Mouse (Mus musculus): ENCODE measurements around the gene Rlf. TPM values are rescaled to one million over a fixed set of nuclear protein-coding genes. Genes with fewer than 3 reads are reported as not detected.
A peak's percentile ranks its signal among the peaks of the same experiment; 100 is the strongest.
"Not testable (repeated sequence)": the region's sequence is repeated elsewhere in the genome, so short reads cannot be mapped to it uniquely, and the experiment has no call there.

Rlf gene
- polyA plus RNA-seq, 1 experiment from 2014 or later = 25.5 TPM

- Histone ChIP-seq H3K9ac (no peak overlapping the region), H3K27me3 (ENCODE audit: control insufficient read depth, insufficient read depth, low read length) (no peaks in the 10 kb centered on the region), H3K4me1 (replicated peaks; ENCODE audit: control insufficient read depth, insufficient read depth, low read length) (no peaks in the 10 kb centered on the region), H3K27ac (no peak overlapping the region), H3K4me2 (replicated peaks) (no peak overlapping the region), H3K9me3 (ENCODE audit: control insufficient read depth, low read length) (no peaks in the 10 kb centered on the region), H3K36me3 (replicated peaks; ENCODE audit: control insufficient read depth, insufficient read depth) (peaks cover 22% of the 10 kb centered on the region), H3K4me3 (replicated peaks; ENCODE audit: low read length) (no peak overlapping the region)
- ATAC-seq (ENCODE audit: low FRiP score) = no peak
- WGBS = 95% methylated on average over 2 of the region's 2 CpGs
- DNase-seq (ENCODE audit: low spot score) = no peak
These were observed 22.6 kb downstream of the Rlf start for GRCm38 (mm10) chr4:121192306-121192705.

- Histone ChIP-seq H3K4me2 (replicated peaks) (no peak overlapping the region), H3K27ac (no peak overlapping the region), H3K9me3 (ENCODE audit: control insufficient read depth, low read length) (no peaks in the 10 kb centered on the region), H3K4me1 (replicated peaks; ENCODE audit: control insufficient read depth, insufficient read depth, low read length) (no peaks in the 10 kb centered on the region), H3K4me3 (replicated peaks; ENCODE audit: low read length) (no peak overlapping the region), H3K36me3 (replicated peaks; ENCODE audit: control insufficient read depth, insufficient read depth) (peaks cover 35% of the 10 kb centered on the region), H3K9ac (no peak overlapping the region), H3K27me3 (ENCODE audit: control insufficient read depth, insufficient read depth, low read length) (no peaks in the 10 kb centered on the region)
- ATAC-seq (ENCODE audit: low FRiP score) (no peak), DNase-seq (ENCODE audit: low spot score) (no peak)
- 97% methylated on average over 3 of the region's 3 CpGs for WGBS
These were observed 25.5 kb downstream of the Rlf start for GRCm38 (mm10) chr4:121189341-121189740.

- Histone ChIP-seq H3K4me3 (replicated peaks; ENCODE audit: low read length) (no peak overlapping the region), H3K9me3 (ENCODE audit: control insufficient read depth, low read length) (peaks cover 7% of the 10 kb centered on the region; the same call in 1 of the 2 replicates), H3K9ac (no peak overlapping the region), H3K27me3 (ENCODE audit: control insufficient read depth, insufficient read depth, low read length) (no peaks in the 10 kb centered on the region), H3K4me1 (replicated peaks; ENCODE audit: control insufficient read depth, insufficient read depth, low read length) (no peaks in the 10 kb centered on the region), H3K36me3 (replicated peaks; ENCODE audit: control insufficient read depth, insufficient read depth) (peaks cover 40% of the 10 kb centered on the region), H3K4me2 (replicated peaks) (no peak overlapping the region), H3K27ac (no peak overlapping the region)
- WGBS = 93% methylated on average over 3 of the region's 3 CpGs
- no peak for DNase-seq (ENCODE audit: low spot score)
- no peak for ATAC-seq (ENCODE audit: low FRiP score)
These were observed 35.2 kb downstream of the Rlf start for GRCm38 (mm10) chr4:121179669-121180068.

GRCm38 (mm10) chr4:121167656-121168055 lies 47.2 kb downstream of the Rlf start:
- DNase-seq (ENCODE audit: low spot score) (no peak), ATAC-seq (ENCODE audit: low FRiP score) (no peak)
- no peak overlapping the region for H3K4me2 ChIP-seq (replicated peaks)
- H3K4me1 ChIP-seq (replicated peaks; ENCODE audit: control insufficient read depth, insufficient read depth, low read length) = no peaks in the 10 kb centered on the region
- no peak overlapping the region for H3K27ac ChIP-seq
- H3K27me3 ChIP-seq (ENCODE audit: control insufficient read depth, insufficient read depth, low read length) = no peaks in the 10 kb centered on the region
- H3K4me3 ChIP-seq (replicated peaks; ENCODE audit: low read length) = no peak overlapping the region
- 98% methylated on average over 2 of the region's 2 CpGs for WGBS
- H3K9ac ChIP-seq = no peak overlapping the region
- H3K36me3 ChIP-seq (replicated peaks; ENCODE audit: control insufficient read depth, insufficient read depth) = peaks cover 62% of the 10 kb centered on the region
- H3K9me3 ChIP-seq (ENCODE audit: control insufficient read depth, low read length) = no peaks in the 10 kb centered on the region

- H3K4me1 ChIP-seq (replicated peaks; ENCODE audit: control insufficient read depth, insufficient read depth, low read length); H3K4me2 ChIP-seq (replicated peaks); H3K9me3 ChIP-seq (ENCODE audit: control insufficient read depth, low read length); DNase-seq (ENCODE audit: low spot score); H3K27ac ChIP-seq; H3K27me3 ChIP-seq (ENCODE audit: control insufficient read depth, insufficient read depth, low read length); ATAC-seq (ENCODE audit: low FRiP score); H3K9ac ChIP-seq; H3K4me3 ChIP-seq (replicated peaks; ENCODE audit: low read length): not testable (repeated sequence)
- WGBS = 94% methylated on average over 3 of the region's 5 CpGs
- H3K36me3 ChIP-seq (replicated peaks; ENCODE audit: control insufficient read depth, insufficient read depth) = peaks cover 70% of the 10 kb centered on the region
These were observed 48.2 kb downstream of the Rlf start for GRCm38 (mm10) chr4:121166697-121167096.

- WGBS = 92% methylated on average over 2 of the region's 2 CpGs
- Histone ChIP-seq H3K4me3 (replicated peaks; ENCODE audit: low read length) (no peak overlapping the region), H3K27ac (no peak overlapping the region), H3K27me3 (ENCODE audit: control insufficient read depth, insufficient read depth, low read length) (no peaks in the 10 kb centered on the region), H3K36me3 (replicated peaks; ENCODE audit: control insufficient read depth, insufficient read depth) (peaks cover 50% of the 10 kb centered on the region), H3K4me2 (replicated peaks) (no peak overlapping the region), H3K4me1 (replicated peaks; ENCODE audit: control insufficient read depth, insufficient read depth, low read length) (no peaks in the 10 kb centered on the region), H3K9ac (no peak overlapping the region), H3K9me3 (ENCODE audit: control insufficient read depth, low read length) (no peaks in the 10 kb centered on the region)
- DNase-seq (ENCODE audit: low spot score) = no peak
- ATAC-seq (ENCODE audit: low FRiP score) = no peak
These were observed 51.3 kb downstream of the Rlf start for GRCm38 (mm10) chr4:121163501-121164030.

- WGBS = 91% methylated on average over 2 of the region's 2 CpGs
- Histone ChIP-seq H3K4me2 (replicated peaks) (no peak within 1 kb of the TSS), H3K27me3 (ENCODE audit: control insufficient read depth, insufficient read depth, low read length) (no peaks in the 10 kb centered on the region), H3K4me1 (replicated peaks; ENCODE audit: control insufficient read depth, insufficient read depth, low read length) (no peaks in the 10 kb centered on the region), H3K9ac (no peak within 1 kb of the TSS), H3K27ac (no peak within 1 kb of the TSS), H3K4me3 (replicated peaks; ENCODE audit: low read length) (no peak within 1 kb of the TSS), H3K9me3 (ENCODE audit: control insufficient read depth, low read length) (no peaks in the 10 kb centered on the region), H3K36me3 (replicated peaks; ENCODE audit: control insufficient read depth, insufficient read depth) (no peaks in the 10 kb centered on the region)
- ATAC-seq (ENCODE audit: low FRiP score) (no peak), DNase-seq (ENCODE audit: low spot score) (no peak)
These were observed 105.8 kb downstream of the Rlf start, which contains the start of gene Tmco2 for GRCm38 (mm10) chr4:121109126-121109525. Tmco2 (minus strand) TSS chr4:121109226.

GRCm38 (mm10) chr4:121103304-121103703 lies 111.6 kb downstream of the Rlf start:
- Histone ChIP-seq H3K4me2 (replicated peaks) (no peak overlapping the region), H3K4me1 (replicated peaks; ENCODE audit: control insufficient read depth, insufficient read depth, low read length) (no peaks in the 10 kb centered on the region), H3K9me3 (ENCODE audit: control insufficient read depth, low read length) (no peaks in the 10 kb centered on the region), H3K27me3 (ENCODE audit: control insufficient read depth, insufficient read depth, low read length) (no peaks in the 10 kb centered on the region), H3K4me3 (replicated peaks; ENCODE audit: low read length) (no peak overlapping the region), H3K36me3 (replicated peaks; ENCODE audit: control insufficient read depth, insufficient read depth) (no peaks in the 10 kb centered on the region), H3K27ac (no peak overlapping the region), H3K9ac (no peak overlapping the region)
- DNase-seq (ENCODE audit: low spot score) (no peak), ATAC-seq (ENCODE audit: low FRiP score) (no peak)
- WGBS = 84% methylated on average over 4 of the region's 4 CpGs

- Histone ChIP-seq H3K27ac (peak within 1 kb of the TSS; percentile 47), H3K4me3 (replicated peaks; ENCODE audit: low read length) (peak within 1 kb of the TSS; percentile 70), H3K4me1 (replicated peaks; ENCODE audit: control insufficient read depth, insufficient read depth, low read length) (peaks cover 10% of the 10 kb centered on the region), H3K9ac (peak within 1 kb of the TSS; percentile 77), H3K36me3 (replicated peaks; ENCODE audit: control insufficient read depth, insufficient read depth) (peaks cover 27% of the 10 kb centered on the region), H3K9me3 (ENCODE audit: control insufficient read depth, low read length) (no peaks in the 10 kb centered on the region), H3K4me2 (replicated peaks) (peak within 1 kb of the TSS; percentile 64), H3K27me3 (ENCODE audit: control insufficient read depth, insufficient read depth, low read length) (no peaks in the 10 kb centered on the region)
- ATAC-seq (ENCODE audit: low FRiP score) (peak; percentile 94), DNase-seq (ENCODE audit: low spot score) (peak; percentile 94)
- WGBS = under 1% methylated on average over 39 of the region's 39 CpGs
These were observed 117.1 kb downstream of the Rlf start, which contains the start of gene Zmpste24 for GRCm38 (mm10) chr4:121097650-121098378. Zmpste24 (minus strand) TSS chr4:121098241.

Measured in hindbrain, embryonic 14.5 days (tissue).